Mouse (Mus musculus): Measurements from ENCODE around the gene Wdr83. TPM values are rescaled to one million over a fixed set of nuclear protein-coding genes. Genes with fewer than 3 reads are reported as not detected.
"Not testable (repeated sequence)": the region's sequence is repeated elsewhere in the genome, so short reads cannot be mapped to it uniquely, and the experiment has no call there.

Wdr83 gene
- total RNA-seq (2021): 10 to 100 TPM; 26.3 to 34.6 TPM
- long read RNA-seq, experiment 1, partial matches to known transcripts: 0 of 8 reads
- long read RNA-seq, experiment 1, other reads (novel, unspliced or antisense): 0 of 8 reads
- long read RNA-seq, experiment 2, partial matches to known transcripts: 2 of 15 reads
- long read RNA-seq, experiment 2, other reads (novel, unspliced or antisense): 5 of 15 reads

DNA sequence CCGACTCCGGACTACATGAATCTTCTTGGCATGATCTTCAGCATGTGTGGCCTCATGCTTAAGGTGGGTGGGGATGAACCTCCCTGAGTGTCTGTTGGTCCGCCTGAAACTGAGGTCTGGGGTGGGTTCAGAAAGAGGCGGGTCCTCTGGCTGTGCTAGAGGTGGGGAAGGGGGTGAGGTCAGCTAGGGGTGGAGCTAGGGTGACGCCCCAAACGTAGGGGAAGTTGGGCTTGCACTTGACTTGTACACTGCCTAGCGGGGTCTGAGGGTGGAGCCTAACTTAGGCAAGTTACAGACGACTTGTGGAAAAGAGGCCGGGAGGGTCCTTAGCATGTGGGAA, at the start of gene Wdr83:
TSS of gene Wdr83 (minus strand) at position 91 of the 340 bp plus-strand sequence.
- no peak for DNase-seq (ENCODE audit: low spot score in 2 of 2)

DNA sequence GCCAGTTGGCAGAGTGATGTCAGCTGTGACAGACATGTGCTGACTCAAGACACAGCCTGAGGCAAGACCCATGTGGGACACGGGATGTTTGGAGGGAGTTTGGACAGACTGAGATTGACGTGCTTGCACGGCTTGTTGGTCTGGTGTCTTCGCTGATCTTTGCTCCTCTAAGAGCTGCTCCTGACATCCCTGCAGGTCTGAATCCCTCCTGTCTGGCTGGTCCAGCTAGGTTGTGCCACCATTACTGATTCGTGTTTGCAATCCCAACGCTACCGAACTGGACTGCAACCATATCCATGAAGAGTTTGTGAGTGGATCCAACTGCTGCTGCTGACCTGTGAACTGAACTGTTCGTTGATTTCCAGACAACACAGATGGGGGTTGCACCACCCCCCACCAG, 42.6 kb upstream of the Wdr83 start:
- DNase-seq (ENCODE audit: low spot score in 2 of 2): no peak

GRCm38 (mm10) chr8:85122995-85123394, 41.9 kb upstream of the Wdr83 start, which contains the start of gene Zfp791:
Zfp791 (minus strand) TSS chr8:85123095.
- DNase-seq (ENCODE audit: low spot score in 2 of 2): no peak

DNA sequence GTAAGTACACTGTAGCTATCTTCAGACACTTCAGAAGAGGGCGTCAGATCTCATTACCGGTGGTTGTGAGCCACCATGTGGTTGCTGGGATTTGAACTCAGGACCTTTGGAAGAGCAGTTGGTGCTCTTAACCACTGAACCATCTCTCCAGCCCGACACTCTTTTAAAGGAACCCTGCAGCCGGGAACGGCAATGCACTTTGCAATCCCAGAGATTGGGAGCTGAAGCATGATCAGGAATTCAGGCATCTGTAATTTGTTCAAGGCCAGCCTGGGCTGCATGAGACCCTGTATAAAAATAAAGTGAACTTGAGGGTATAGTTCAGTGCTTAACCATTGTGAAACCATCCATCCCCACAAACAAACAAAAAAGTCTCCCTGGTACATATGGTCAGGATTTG, 39.1 kb upstream of the Wdr83 start:
- DNase-seq (ENCODE audit: low spot score in 2 of 2): not testable (repeated sequence)

DNA sequence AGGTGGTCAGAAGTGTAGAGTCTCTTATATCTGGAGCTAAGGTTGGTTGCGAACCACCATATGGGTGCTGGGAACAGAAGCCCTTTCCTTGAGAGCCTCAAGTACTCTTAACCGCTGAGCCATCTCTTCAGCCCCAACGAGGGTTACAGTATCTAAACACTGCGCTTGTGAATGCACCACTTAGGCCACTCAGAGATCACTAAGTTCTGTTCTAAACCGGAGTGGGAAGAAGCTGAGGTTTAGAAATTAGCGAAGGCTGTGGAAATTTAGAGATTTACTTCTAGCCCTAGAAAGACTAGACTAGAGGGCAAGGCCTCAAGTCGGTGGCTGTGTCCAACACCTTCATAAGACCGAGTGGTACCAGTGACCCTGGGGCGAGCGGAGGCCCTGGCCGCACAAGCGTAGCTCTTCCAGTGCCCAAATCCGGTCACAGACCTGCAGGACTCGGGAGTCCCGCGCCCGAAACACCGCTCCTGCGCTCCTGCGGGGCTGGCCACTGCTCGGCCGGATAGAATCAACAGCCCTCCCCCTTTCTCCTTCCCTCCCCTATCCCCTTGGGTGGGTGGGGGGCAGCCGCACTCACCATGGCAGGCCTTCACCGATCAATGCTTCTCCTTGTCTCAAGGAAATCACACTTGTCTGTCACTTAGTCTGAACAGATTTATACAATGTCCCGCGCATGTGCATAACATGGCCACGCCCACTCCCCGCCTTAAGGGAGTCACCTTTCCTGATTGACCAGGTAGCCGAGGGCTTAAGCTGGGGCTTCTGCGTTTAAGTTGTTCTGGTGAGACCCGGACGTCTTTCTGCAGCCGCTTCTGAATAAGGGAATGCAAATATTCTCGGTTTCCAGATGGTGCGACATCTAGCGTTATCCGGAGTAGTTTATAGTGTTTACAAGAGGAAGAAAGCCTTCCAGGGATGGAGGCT, 38.2 kb upstream of the Wdr83 start:
- DNase-seq (ENCODE audit: low spot score in 2 of 2): peak; percentile 71 to 80

DNA sequence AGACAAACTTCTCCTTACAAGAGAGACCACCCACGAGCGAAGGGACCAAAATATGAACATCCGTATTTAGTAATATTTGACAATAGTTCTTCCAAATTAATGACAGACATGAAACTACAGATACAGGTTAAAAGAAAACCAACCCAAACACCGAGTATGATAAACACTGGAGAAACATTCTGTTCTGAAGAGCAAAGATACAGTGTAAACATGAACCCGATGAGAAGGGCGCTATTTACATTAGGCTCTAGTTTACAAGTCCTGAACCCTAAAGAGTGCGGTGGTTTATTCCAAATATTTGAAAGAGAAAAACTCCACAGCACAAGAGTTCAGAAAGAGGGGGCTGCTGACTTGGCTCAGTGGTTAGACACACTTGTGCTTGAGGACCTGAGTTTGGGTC, 35.9 kb upstream of the Wdr83 start:
- DNase-seq (ENCODE audit: low spot score in 2 of 2): no peak

GRCm38 (mm10) chr8:85115501-85115900, 34.4 kb upstream of the Wdr83 start:
- DNase-seq (ENCODE audit: low spot score in 2 of 2): no peak

DNA sequence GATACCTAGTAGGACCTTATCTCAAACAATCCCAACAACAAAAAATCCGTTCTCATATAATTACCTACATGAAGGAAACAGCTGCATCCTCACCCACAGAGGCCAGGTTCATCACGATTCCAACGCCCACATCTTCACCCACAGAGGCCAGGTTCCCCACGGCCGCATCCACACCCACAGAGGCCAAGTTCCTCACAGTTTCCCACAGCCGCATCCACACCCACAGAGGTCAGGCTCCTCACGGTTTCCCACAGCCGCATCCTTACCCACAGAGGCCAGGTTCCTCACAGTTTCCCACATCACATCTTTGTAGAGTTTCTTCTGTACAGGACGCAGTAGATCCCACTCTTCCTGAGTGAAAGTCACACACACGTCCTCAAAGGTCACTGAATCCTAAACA, 32.1 kb upstream of the Wdr83 start:
- DNase-seq (ENCODE audit: low spot score in 2 of 2): no peak

GRCm38 (mm10) chr8:85100076-85100665, 19.1 kb upstream of the Wdr83 start:
- no peak for DNase-seq (ENCODE audit: low spot score in 2 of 2)

DNA sequence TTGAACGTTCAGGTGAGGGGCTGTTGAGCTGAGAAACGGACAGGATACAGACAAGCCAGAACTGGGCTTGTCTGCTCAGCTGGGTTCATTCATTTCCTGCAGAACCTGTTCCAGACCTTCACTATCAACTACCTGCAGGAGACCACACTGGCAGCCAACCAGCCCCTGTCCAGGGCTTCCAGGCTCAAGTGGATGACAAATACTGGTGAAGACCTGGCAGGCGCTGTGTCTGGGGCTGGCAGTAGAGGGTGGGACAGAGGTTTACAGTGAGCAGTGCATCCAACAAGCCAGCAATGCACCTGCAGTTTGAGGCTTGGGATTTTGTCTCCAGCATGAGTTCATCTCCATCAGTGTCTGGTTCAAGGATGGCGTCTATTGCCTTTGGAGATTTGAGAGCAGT, 15.7 kb upstream of the Wdr83 start:
- DNase-seq (ENCODE audit: low spot score in 2 of 2): no peak

- no peak for DNase-seq (ENCODE audit: low spot score in 2 of 2)
Measured at GRCm38 (mm10) chr8:85096196-85096595, 15.1 kb upstream of the Wdr83 start.

- DNase-seq (ENCODE audit: low spot score in 2 of 2): no peak
Measured at GRCm38 (mm10) chr8:85095566-85095965, 14.5 kb upstream of the Wdr83 start.

- no peak for DNase-seq (ENCODE audit: low spot score in 2 of 2)
Measured at GRCm38 (mm10) chr8:85095051-85095450, 13.9 kb upstream of the Wdr83 start.

GRCm38 (mm10) chr8:85091526-85092090, 10.5 kb upstream of the Wdr83 start:
- DNase-seq (ENCODE audit: low spot score in 2 of 2): no peak

- DNase-seq (ENCODE audit: low spot score in 2 of 2): no peak
Measured at GRCm38 (mm10) chr8:85090856-85091255, 9.8 kb upstream of the Wdr83 start.

DNA sequence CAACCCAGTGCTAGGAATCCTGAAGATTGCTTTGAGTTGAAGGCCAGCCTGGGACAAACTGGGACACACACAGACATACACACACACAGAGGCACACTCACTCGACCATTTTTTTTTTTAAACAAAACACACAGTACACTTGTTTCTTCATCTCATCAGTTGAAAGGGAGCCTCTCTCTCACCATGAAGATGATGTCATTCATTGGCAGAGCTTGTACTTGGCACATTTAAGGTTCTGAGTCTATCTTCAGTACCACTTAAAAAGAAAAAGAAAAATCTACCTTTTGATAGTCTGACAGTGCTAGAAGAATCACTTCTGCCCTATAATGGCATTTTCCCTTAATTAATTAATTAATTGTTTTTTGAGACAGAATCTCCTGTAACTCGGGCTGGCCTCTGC, 7.7 kb upstream of the Wdr83 start:
- DNase-seq (ENCODE audit: low spot score in 2 of 2): no peak

DNA sequence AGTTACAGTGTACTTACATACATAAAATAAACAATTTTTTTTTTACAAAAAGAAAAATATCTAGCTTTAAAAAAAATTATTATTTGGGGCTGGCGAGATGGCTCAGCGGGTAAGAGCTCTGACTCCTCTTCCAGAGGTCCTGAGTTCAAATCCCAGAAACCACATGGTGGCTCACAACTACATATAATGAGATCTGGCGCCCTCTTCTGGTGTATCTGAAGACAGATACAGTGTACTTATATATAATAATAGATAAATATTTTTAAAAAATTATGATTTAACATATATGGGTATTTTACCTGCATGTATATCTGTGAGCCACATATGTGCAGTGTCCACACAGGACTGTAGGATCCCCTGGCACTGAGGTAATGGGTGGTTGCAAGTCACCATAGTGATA, 5.1 kb upstream of the Wdr83 start:
- no peak for DNase-seq (ENCODE audit: low spot score in 2 of 2)

GRCm38 (mm10) chr8:85084633-85085032, 3.5 kb upstream of the Wdr83 start:
- no peak for DNase-seq (ENCODE audit: low spot score in 2 of 2)

DNA sequence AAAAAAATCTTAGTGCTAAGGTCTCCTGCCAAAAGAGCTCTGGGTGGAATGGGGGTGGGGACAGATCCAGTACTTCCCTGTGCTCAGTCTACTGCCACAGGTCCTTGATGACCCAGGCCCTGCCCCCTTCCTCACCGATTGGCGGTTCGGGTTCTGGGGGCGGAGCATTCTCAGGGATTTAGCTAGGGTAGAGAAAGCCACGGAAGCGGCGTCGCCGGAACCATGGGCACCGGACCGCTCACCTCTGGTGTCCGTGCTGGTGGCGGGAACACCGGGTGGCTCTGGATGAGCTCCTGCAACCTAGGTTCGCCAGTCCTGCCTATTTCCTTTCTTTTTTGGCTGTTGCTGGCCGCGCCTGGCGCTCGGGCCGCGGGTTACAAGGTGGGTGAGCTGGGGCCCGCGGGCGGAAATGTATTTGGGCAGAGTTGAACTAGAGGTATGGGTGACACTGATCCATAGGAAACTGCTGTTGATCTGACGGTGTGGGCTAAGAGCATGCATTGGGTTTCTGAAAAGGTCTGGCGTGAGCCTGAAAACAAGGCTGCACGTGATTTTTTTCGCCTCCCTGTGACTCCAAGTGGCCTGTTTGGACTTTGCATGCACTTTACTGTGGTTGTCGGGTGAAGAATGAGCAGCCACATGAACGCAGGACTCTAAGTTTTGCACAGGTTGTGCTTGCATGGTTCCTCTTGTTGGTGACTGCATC, 2.2 kb upstream of the Wdr83 start, which contains the start of gene Man2b1:
TSS of gene Man2b1 (plus strand) at position 163 of the 706 bp plus-strand sequence.
- peak; percentile 75 to 92 for DNase-seq (ENCODE audit: low spot score in 2 of 2)

DNA sequence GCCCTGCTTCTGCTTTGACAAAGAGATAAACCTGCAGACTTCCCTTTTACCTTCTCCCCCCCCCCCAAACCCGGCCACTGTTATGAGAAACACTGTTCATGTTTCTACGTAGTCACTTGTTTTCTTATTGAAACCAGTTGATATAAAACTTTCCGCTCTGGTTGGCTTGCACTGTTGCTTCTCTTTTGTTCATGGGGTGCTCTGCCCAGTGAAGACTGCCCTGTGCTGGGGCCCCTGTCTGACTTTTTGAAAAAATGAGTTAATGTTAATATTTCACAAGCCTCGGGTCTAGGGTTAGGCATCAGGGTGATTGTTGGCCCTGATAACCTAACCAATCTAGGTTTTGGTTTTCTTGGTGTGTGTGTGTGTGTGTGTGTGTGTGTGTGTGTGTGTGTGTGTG, 1.1 kb upstream of the Wdr83 start:
- DNase-seq (ENCODE audit: low spot score in 2 of 2): not testable (repeated sequence)

DNA sequence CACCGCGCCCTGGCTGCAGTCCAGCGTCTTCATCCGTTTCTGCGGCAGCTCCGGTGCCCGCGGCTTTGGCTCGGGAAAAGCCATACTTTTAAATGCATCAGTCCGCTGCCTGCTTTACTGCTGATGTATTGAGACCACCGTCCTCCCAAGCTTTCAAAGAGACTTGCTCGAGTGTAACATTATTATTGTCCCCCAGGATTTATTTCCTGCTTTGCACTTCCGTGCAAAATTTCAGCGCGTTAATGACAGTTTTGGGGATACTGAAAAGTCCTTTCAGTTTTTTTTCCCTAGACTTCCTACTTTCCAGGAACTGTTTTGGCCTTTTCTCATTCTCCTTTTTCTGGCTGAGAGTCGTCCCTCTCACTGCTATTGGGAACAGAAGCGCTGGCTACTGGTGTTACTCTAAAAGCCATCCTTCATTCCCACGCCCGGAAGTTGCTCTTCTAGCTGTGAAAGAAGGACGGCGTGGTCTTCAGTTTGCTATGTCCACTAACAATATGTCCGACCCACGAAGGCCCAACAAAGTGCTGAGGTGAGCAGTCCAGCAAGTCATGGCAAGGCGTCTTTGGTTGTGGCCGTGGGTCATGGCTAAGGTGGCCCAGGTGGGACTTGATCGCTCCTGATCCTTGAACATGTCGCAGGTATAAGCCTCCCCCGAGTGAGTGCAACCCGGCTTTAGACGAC, 432 bp downstream of the Wdr83 start, which contains the start of gene Wdr83os:
TSS of gene Wdr83os (plus strand) at position 209 of the 684 bp plus-strand sequence.
- DNase-seq (ENCODE audit: low spot score in 2 of 2): peak; percentile 68 to 72

Data from layer of hippocampus, postnatal 14 days (tissue).